Mouse (Mus musculus): ENCODE results near the gene Trim29. TPM values are rescaled to one million over a fixed set of nuclear protein-coding genes. Genes with fewer than 3 reads are reported as not detected.
A peak's percentile ranks its signal among the peaks of the same experiment; 100 is the strongest.

Gene Trim29
- total RNA-seq, 2 experiments from 2014 or later, result not detected

DNA sequence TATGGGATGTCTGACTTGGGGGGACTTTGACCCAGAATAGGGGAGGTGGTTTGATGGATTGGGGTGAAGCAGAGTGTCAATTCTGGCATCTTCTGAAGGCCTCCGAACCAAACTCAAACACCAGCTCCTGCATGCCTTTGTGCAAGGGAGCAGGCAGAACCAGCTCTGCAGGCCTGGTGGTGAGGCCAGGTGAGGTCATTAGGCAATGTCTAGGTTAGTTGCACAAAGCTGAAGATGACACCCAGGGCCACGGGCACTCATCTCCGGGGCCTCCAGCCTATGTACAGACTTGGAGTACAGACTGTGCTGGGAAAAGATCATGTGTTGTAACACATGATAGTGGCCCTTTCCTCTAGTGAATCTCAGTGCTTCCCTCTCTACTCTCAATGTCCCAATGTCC lies 3.2 kb downstream of the Trim29 start:
- no peak for DNase-seq (ENCODE audit: low spot score)

DNA sequence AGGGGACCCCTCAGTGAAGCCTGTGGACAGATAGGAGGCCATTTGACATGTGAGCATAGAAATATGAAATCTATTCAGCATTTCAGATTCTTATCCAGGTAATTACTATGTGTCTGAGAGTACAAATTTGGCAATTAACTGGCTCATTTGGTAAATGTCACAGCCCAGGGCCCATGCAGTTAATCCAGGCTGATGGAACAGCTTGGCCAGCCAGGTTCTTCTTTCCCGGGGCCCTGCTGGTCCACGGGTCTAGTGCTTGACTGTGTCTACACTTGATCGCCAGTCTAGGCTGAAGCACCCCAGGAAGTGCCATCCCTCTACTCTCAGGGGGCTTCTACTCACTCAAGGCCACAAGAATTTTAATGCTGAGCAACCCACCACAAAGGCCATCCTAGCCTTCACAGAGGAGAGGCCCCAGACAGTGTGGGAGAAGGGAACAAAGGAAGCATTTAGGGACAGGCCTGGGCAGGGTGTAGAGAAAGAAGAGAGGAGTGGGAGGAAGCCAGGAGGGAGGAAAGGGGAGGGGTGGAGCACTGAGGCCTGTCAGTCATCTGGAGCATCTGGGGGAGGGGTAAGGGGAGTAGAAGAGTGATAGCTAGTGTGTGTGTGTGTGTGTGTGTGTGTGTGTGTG lies 4.8 kb downstream of the Trim29 start:
- no peak for DNase-seq (ENCODE audit: low spot score)

DNA sequence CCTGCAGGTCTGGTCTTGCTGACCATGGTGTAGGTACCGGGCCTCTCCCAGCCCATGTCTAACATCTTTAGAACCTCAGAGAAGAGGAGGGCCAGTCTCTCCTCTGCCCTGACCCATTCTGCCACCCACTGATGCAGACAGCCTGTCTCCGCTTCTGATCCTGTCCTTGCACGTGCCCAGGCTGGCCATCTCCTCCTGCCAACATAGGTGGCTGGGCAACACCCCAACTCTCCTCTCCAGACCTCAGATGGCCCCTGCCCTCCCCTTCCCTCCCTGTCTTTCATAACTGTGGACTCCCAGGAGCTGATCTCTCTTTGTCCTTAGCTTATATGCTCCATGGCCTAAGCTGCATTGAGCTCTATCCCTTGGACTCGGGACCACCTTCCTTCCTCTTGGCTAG lies 5.8 kb downstream of the Trim29 start:
- DNase-seq (ENCODE audit: low spot score), result no peak

DNA sequence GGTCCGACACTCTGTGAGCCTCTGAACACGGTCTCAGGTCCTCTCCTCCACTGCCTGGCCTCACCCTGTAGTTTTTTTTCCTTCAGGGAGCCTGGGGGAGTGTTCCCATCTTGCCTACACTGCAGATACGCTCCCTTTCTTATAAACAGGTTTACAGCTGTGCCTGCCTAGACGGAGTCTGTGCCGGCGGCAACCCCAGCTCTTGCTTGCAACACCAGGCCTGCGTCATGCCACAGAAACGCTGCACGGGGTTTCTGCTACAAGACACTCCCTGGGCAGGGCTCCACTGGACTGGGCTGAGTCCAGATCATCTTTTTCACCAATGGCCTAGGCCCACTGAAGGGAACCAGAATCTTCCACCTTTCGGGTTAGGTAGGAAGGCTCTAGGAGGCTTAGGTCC lies 8.0 kb downstream of the Trim29 start:
- DNase-seq (ENCODE audit: low spot score), result no peak

DNA sequence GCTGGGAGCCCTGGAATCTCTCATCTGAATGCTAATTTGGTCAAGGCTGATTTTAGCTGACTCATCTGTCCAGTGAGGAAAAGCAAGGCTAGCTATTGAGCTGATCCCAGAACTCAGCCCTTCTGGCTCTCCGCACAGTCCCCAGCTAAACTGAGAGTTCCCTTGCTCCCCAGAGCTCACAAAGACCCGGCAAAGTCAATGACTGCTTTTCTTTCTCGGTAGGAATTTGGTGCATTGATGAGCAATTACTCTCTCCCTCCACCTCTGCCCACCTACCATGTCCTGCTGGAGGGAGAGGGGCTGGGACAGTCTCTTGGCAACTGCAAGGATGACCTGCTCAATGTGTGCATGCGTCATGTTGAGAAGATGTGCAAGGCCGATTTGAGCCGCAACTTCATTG lies 11.3 kb downstream of the Trim29 start:
- no peak for DNase-seq (ENCODE audit: low spot score)

- DNase-seq (ENCODE audit: low spot score), result no peak
These were observed 12.0 kb downstream of the Trim29 start for GRCm38 (mm10) chr9:43322666-43323065.

DNA sequence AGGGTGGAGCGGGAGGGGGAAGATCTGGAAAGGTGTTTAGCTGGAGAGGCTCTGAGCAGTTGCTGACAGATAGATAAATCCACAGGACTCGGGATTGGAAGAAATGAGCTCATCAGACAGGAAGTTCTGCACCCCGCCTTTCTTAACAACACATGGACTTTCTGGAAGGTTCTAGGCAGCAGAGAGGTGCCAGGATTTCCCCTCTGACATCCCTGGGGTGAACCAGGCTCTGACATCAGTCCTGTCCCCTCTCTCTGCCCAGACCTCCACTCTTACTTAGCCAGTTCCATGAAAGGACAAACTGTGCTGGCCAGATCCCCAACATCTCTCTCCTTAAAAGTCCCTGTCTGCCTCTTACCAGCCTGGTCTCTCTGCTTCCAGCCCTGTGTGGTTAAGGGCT lies 14.8 kb downstream of the Trim29 start:
- DNase-seq (ENCODE audit: low spot score), result peak; percentile 39

- no peak for DNase-seq (ENCODE audit: low spot score)
These were observed 15.5 kb downstream of the Trim29 start for GRCm38 (mm10) chr9:43326015-43326631.

DNA sequence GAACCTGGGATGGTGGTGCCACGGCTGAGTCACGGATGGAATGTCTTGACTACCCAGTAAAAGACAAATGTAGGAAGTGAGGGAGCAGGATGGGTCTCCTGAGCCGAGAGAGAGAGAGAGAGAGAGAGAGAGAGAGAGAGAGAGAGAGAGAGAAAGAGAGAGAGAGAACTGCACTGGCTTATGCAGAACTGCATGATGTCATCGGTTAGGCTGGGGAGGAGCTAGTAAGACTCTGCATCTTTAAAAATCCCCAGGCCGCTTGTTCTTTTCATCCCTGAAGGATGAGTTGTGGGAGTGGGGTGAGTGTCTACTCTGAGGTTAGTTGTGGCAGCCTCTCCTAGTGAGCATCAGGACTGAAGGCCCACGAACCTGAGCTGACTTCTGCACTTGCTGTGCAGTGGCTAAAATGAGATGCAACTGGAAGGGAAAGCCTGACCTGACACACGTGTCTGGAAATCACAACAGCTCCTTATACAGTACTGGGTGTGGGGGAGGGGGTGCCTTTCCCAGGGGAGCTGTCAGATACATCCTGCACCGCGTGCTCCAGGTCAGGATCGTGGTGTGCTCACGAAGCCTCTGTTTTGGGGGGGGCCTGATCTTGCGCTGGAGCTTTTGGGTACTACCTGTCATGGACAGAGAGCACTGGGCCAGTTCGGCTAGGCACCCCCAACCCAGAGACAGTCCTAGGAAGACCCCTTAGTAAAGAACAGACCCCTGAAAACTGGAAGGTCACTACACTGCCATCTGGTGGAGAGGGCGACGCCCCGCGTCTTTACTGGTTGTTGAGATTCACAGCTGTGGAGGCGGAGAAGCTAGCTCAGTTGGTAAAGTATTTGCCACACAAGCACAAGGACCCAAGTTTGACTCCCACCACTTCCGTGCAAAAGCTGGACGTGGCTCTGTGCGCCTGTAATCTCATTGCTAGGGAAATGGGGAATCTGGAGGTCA lies 16.8 kb downstream of the Trim29 start:
- DNase-seq (ENCODE audit: low spot score), result no peak

DNA sequence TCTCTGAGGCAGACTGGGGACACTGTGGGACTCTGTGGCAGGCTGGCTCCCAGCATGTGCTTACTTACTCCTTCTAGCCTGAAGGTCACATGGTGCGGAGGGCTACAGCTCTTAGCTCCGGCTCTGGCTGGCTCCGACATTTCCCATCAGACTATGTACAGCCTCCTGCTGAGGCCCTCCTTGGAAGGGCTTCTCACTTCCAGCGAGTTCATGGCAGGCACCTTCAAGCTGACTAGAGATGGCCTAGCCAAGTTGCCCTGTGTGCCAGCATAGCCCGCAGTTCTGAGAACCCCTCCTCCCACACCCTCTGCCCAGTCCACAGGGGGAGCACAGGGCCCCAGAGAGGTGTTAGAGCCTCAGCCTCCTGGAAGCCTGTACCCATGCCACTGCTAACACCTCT lies 19.8 kb downstream of the Trim29 start:
- DNase-seq (ENCODE audit: low spot score), result no peak

DNA sequence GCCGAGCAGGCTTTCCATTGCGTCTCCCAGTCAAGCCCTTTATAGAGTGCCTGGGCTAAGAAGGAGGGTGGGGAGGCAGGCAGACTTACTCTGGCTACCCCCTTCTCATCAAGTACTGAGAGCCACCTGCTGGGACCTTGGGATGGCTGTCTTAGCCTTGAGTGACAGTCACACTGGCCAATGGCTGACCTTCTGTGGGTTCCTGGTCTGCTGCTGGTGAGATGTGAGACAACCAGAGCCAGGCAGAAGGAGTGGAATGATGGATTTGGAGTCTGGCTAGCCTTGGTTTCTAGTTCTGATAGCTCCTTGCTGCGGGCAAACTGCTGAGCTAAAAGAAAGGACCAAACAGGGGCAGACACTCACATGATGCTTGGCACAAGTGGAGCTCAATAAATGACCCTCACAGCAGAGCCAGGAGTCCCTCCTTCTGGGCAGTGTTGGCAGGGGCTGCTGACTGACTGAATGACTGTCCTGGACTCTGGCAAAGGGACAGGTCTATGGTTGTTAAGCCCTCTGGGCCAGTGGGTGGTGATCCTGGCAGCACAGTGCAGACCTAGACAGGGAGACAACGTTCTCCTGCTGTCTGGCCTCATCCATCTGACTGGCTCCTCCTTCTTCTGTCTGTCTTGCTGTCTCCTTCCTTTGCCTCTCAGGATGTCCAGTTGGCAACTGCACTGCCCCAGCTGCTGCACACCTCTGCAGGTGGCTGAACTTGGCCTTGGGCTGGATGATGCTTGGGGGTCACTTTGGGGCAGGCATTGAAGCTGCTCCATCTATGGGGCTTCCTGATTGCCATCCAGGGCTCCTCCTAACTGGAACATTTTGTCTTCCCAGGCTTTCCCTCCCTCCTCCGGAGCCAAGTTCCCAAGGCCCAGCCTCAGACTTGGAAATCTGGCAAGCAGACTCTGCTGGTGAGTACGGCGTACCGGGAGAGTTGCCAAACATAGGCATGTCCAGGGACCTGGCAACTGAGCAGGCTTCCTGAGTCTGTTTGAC lies 21.1 kb downstream of the Trim29 start:
- peak; percentile 78 for DNase-seq (ENCODE audit: low spot score)

- no peak for DNase-seq (ENCODE audit: low spot score)
These were observed 23.8 kb downstream of the Trim29 start for GRCm38 (mm10) chr9:43334476-43334875.

GRCm38 (mm10) chr9:43337636-43338035 lies 27.0 kb downstream of the Trim29 start:
- no peak for DNase-seq (ENCODE audit: low spot score)

- DNase-seq (ENCODE audit: low spot score), result no peak
These were observed 27.4 kb downstream of the Trim29 start for GRCm38 (mm10) chr9:43338067-43338466.

DNA sequence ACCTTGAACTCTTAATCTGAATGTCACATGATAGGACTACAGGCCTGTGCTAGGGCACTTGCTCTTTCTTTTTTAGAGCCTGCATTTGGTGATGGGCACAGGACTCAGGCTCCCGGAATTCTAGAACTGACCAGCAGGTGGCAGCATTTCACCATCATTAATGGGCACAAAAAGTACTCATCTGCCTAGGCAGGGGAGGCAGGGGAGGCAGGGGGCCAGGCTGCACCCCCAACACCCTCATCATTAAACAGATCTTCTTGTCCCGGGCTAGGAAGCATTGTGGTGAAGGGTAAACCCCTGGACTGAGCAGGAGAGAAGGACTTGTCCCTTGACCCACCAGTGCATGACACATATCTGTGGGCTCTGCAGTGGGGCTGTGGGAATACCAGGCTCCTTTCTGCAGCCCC lies 29.0 kb downstream of the Trim29 start:
- peak; percentile 72 for DNase-seq (ENCODE audit: low spot score)

GRCm38 (mm10) chr9:43350089-43350488 lies 39.4 kb downstream of the Trim29 start:
- DNase-seq (ENCODE audit: low spot score), result no peak

GRCm38 (mm10) chr9:43351015-43351414 lies 40.4 kb downstream of the Trim29 start:
- no peak for DNase-seq (ENCODE audit: low spot score)

DNA sequence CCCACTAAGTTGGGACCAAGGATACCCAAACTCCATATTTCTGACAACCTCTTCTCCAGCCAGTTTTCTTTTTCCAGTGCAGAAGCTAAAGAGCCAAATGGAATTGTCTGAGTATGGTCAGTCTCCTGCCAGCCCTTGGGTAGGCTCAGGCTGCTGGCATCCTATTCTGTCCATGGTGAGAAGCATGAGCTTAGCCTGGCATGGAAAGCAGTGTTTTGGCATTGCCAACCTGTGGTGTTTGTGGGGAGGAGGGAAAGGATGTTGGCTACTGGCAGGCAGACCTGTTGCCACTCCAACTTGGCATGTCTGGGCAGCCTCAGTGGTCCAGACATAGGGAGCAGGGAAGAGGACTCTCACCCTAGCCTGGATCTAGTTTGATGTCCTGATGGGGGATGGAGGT lies 46.4 kb downstream of the Trim29 start:
- DNase-seq (ENCODE audit: low spot score), result no peak

- DNase-seq (ENCODE audit: low spot score), result no peak
These were observed 48.1 kb downstream of the Trim29 start for GRCm38 (mm10) chr9:43358591-43359323.

DNA sequence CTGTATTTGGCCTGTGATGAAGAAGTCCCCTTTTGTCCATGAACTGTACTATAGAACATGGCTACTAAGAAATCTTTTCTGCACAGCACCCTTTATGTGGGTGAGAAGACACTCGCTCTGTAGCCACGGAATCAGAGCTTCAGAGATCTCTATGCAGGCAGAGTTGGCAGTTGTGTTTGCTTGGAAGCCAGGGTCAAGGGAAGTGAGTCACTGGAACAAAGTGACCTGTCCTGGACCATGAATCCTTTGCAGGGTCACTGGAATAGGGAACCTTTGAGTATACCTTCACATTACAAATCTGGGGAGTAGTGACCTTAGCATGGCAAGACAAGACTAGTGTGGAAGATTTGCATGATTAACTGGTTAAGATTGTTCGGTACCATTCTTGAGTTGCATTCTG lies 58.1 kb downstream of the Trim29 start:
- no peak for DNase-seq (ENCODE audit: low spot score)

GRCm38 (mm10) chr9:43383871-43384270 lies 73.2 kb downstream of the Trim29 start:
- DNase-seq (ENCODE audit: low spot score), result no peak

Data from gastrocnemius, adult 18-20 months (tissue).